Mouse (Mus musculus) gastrocnemius, adult 18-20 months (tissue): ENCODE data around the gene Dppa5a. TPM values are rescaled to one million over a fixed set of nuclear protein-coding genes. Genes with fewer than 3 reads are reported as not detected.
"Not testable (repeated sequence)": the region's sequence is repeated elsewhere in the genome, so short reads cannot be mapped to it uniquely, and the experiment has no call there.

Source experiments
- DNase-seq: peaks from one replicate; pipeline ENCODE4 v3.0.0; 2021; ENCODE audit warnings: low spot score
- total RNA-seq, 2 experiments: library from RNA; stranded (reverse); gene quantifications; 2 replicates each; pipeline ENCODE4 v1.2.3; 2021

The Dppa5a gene
- total RNA-seq, 2 experiments from 2014 or later = not detected

GRCm38 (mm10) chr9:78365850-78366544, 2.0 kb downstream of the Dppa5a start:
- no peak for DNase-seq

- DNase-seq = no peak
Measured at GRCm38 (mm10) chr9:78364701-78365100, 3.3 kb downstream of the Dppa5a start.

GRCm38 (mm10) chr9:78363374-78363773, 4.6 kb downstream of the Dppa5a start:
- DNase-seq = no peak

- no peak for DNase-seq
Measured at GRCm38 (mm10) chr9:78360484-78360872, 7.5 kb downstream of the Dppa5a start.

- no peak for DNase-seq
Measured at GRCm38 (mm10) chr9:78359750-78360483, 8.1 kb downstream of the Dppa5a start.

GRCm38 (mm10) chr9:78358053-78358452, 9.9 kb downstream of the Dppa5a start:
- DNase-seq = peak; percentile 36

- DNase-seq = no peak
Measured at GRCm38 (mm10) chr9:78355611-78356010, 12.4 kb downstream of the Dppa5a start, which contains the start of gene Gsta2. Gene Gsta2, minus strand, starts transcription at chr9:78355788.

GRCm38 (mm10) chr9:78354665-78355578, 13.1 kb downstream of the Dppa5a start:
- DNase-seq = no peak

- no peak for DNase-seq
Measured at GRCm38 (mm10) chr9:78351504-78352220, 16.3 kb downstream of the Dppa5a start.

GRCm38 (mm10) chr9:78350007-78350406, 18.0 kb downstream of the Dppa5a start:
- DNase-seq = not testable (repeated sequence)

GRCm38 (mm10) chr9:78349141-78349540, 18.8 kb downstream of the Dppa5a start:
- not testable (repeated sequence) for DNase-seq

- not testable (repeated sequence) for DNase-seq
Measured at GRCm38 (mm10) chr9:78348206-78349004, 19.6 kb downstream of the Dppa5a start.

GRCm38 (mm10) chr9:78347004-78347403, 21.0 kb downstream of the Dppa5a start:
- no peak for DNase-seq

- DNase-seq = not testable (repeated sequence)
Measured at GRCm38 (mm10) chr9:78345235-78345634, 22.7 kb downstream of the Dppa5a start.

- not testable (repeated sequence) for DNase-seq
Measured at GRCm38 (mm10) chr9:78343055-78343454, 24.9 kb downstream of the Dppa5a start.

- DNase-seq = not testable (repeated sequence)
Measured at GRCm38 (mm10) chr9:78342494-78342893, 25.5 kb downstream of the Dppa5a start.

- DNase-seq = peak; percentile 6
Measured at GRCm38 (mm10) chr9:78340324-78340723, 27.7 kb downstream of the Dppa5a start.

- DNase-seq = not testable (repeated sequence)
Measured at GRCm38 (mm10) chr9:78337050-78337449, 30.9 kb downstream of the Dppa5a start.

GRCm38 (mm10) chr9:78327289-78327688, 40.7 kb downstream of the Dppa5a start, which contains the start of gene Omt2b:
Gene Omt2b, plus strand, starts transcription at chr9:78327589.
- not testable (repeated sequence) for DNase-seq

- no peak for DNase-seq
Measured at GRCm38 (mm10) chr9:78319499-78319898, 48.5 kb downstream of the Dppa5a start.
